Comparison of ENCODE assay signal across 22 mouse cellular contexts in the genomic region with DNA sequence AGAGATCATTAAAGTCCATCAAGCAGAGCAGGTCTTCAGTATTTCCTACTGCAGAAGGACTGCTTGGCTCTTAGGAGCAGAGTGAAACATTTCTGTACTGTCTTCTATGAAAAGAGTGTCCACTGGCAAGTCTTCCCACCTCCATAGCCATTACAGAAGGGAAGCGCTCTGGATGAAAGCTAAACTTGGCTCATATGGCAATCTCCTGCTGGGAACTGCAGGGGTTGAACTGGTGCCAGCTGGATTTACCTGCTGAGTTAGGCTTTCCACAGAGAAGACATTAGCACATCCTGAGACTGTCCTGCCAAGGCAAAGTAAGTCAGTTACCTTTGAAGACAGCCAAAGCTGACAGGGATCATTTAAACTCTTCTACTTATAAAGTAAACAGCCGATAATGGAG. TPM values are rescaled to one million over a fixed set of nuclear protein-coding genes. Genes with fewer than 3 reads are reported as not detected.
DNase-seq lines count a peak whose midpoint lies in the region; ATAC-seq lines count a peak whose summit lies in the region.
"Had no signal": no experiment of that assay in that cellular context is flagged by ENCODE, and none has a peak within 500 bp of the region (broad histone marks: within the 10 kb centered on the region; RNA-seq: fewer than 3 reads in every experiment).

No protein-coding gene starts in this region.

- ATAC-seq in forebrain, embryonic 16.5 days, result peak; percentile 36; the same call in 1 of the 2 replicates
- no peak for ATAC-seq in forebrain, embryonic 13.5 days
- ATAC-seq: liver, postnatal 0 days; Patski had no signal

- no peaks in the 10 kb centered on the region for H3K27me3 ChIP-seq in forebrain, embryonic 16.5 days (replicated peaks; ENCODE audit: control insufficient read depth, insufficient read depth, low read length)
- no peaks in the 10 kb centered on the region for H3K27me3 ChIP-seq in forebrain, embryonic 13.5 days
- H3K27me3 ChIP-seq: CH12.LX; hindbrain, embryonic 15.5 days; limb, embryonic 15.5 days; Patski had no signal

- H3K36me3 ChIP-seq in forebrain, embryonic 16.5 days (ENCODE audit: control insufficient read depth, insufficient read depth), result no peaks in the 10 kb centered on the region
- no peaks in the 10 kb centered on the region for H3K36me3 ChIP-seq in forebrain, embryonic 13.5 days (ENCODE audit: poor library complexity, severe bottlenecking)
- H3K36me3 ChIP-seq: hindbrain, embryonic 15.5 days; limb, embryonic 15.5 days; neural tube, embryonic 12.5 days had no signal

- WGBS in forebrain, embryonic 16.5 days, result 41% methylated on average over 2 of the region's 2 CpGs
- 44% methylated on average over 2 of the region's 2 CpGs for WGBS in forebrain, embryonic 13.5 days

- no peak overlapping the region for H3K4me3 ChIP-seq in forebrain, embryonic 16.5 days (replicated peaks; ENCODE audit: low read length)
- no peak overlapping the region for H3K4me3 ChIP-seq in forebrain, embryonic 13.5 days
- H3K4me3 ChIP-seq: erythroblast, embryonic 14.5 days; hindbrain, embryonic 15.5 days; limb, embryonic 15.5 days; neural tube, embryonic 12.5 days had no signal

- H3K4me2 ChIP-seq in forebrain, embryonic 16.5 days (ENCODE audit: low read length), result no peak overlapping the region
- no peak overlapping the region for H3K4me2 ChIP-seq in forebrain, embryonic 13.5 days
- H3K4me2 ChIP-seq: hindbrain, embryonic 15.5 days; limb, embryonic 15.5 days; neural tube, embryonic 12.5 days had no signal

- DNase-seq in retina, postnatal 1 day, result peak; percentile 15
- no peak for DNase-seq in retina, embryonic 14.5 days (ENCODE audit: low spot score)
- DNase-seq in cerebellum, adult 9-10 months, result peak; percentile 61
- DNase-seq in thymus, adult 18-20 months, result no peak
- DNase-seq in gastrocnemius, adult 8-10 months (ENCODE audit: low spot score in 2 of 2), result no peak
- DNase-seq in testis, postnatal 14 days (ENCODE audit: low spot score), result no peak
- DNase-seq: gastrocnemius, postnatal 36 days; kidney, adult 2 months; kidney, postnatal 25 days; liver, postnatal 0 days; right cerebral cortex, postnatal 14 days; thymus, postnatal 36 days had no signal

- H3K4me1 ChIP-seq in forebrain, embryonic 16.5 days (replicated peaks; ENCODE audit: control insufficient read depth, insufficient read depth, low read length), result peaks cover 13% of the 10 kb centered on the region
- H3K4me1 ChIP-seq in forebrain, embryonic 13.5 days, result peaks cover 20% of the 10 kb centered on the region
- H3K4me1 ChIP-seq: limb, embryonic 15.5 days; neural tube, embryonic 12.5 days had no signal

- no peak overlapping the region for H3K9ac ChIP-seq in forebrain, embryonic 16.5 days (replicated peaks; ENCODE audit: low read depth, low read length)
- no peak overlapping the region for H3K9ac ChIP-seq in forebrain, embryonic 13.5 days
- H3K9ac ChIP-seq: hindbrain, embryonic 15.5 days; limb, embryonic 15.5 days; liver, postnatal 0 days; neural tube, embryonic 12.5 days had no signal

- no peak overlapping the region for H3K27ac ChIP-seq in forebrain, embryonic 16.5 days (ENCODE audit: low read length)
- no peak overlapping the region for H3K27ac ChIP-seq in forebrain, embryonic 13.5 days
- H3K27ac ChIP-seq: hindbrain, embryonic 15.5 days; limb, embryonic 15.5 days; neural tube, embryonic 12.5 days had no signal

- H3K9me3 ChIP-seq in forebrain, embryonic 16.5 days (ENCODE audit: control insufficient read depth, low read length), result no peaks in the 10 kb centered on the region
- H3K9me3 ChIP-seq in forebrain, embryonic 13.5 days (replicated peaks), result no peaks in the 10 kb centered on the region
- H3K9me3 ChIP-seq: hindbrain, embryonic 15.5 days; limb, embryonic 15.5 days; neural tube, embryonic 12.5 days had no signal

RNA-seq across cellular contexts. Expression of a gene that starts 8.8 kb away (rescaled TPM):
- 139 and 140 TPM in 2 replicates for polyA plus RNA-seq in forebrain, embryonic 16.5 days (2015; fragmentation: Nextera tagmentation; extraction: Ambion mirVana)
- 117 and 136 TPM in 2 replicates for polyA plus RNA-seq in forebrain, embryonic 13.5 days (2015; fragmentation: Nextera tagmentation; extraction: Ambion mirVana)
- not detected for total RNA-seq in gastrocnemius, adult 8-10 months (2022)
- total RNA-seq: CH12.LX; common myeloid progenitor, adult 5-6 weeks; gastrocnemius, postnatal 36 days; monocyte, adult 5-6 weeks had no signal
- polyA plus RNA-seq: erythroblast, embryonic 14.5 days; liver, postnatal 0 days; Patski had no signal

Comparison
In these comparisons a context has a peak if more than half of its experiments do, and no peak if none do; other contexts are left out.
1. DNase-seq: peak in retina, postnatal 1 day (single experiment) and cerebellum, adult 9-10 months (single experiment); none in retina, embryonic 14.5 days (single experiment), thymus, adult 18-20 months (0 of 2), gastrocnemius, adult 8-10 months (0 of 2) and testis, postnatal 14 days (single experiment).